Mouse (Mus musculus): ENCODE results near the gene Sptb.

GRCm38 (mm10) chr12:76577858-76578257 is 132.5 kb downstream of the Sptb start:
- TF ChIP-seq TCF12 (IDR thresholded peaks at IDR 0.05; ENCODE audit: insufficient read depth, poor library complexity, severe bottlenecking) = no peak
- TF ChIP-seq POLR2A (IDR thresholded peaks at IDR 0.05; ENCODE audit: insufficient read length, low read depth) = no peak
- no peak for TF ChIP-seq USF1 (IDR thresholded peaks at IDR 0.05; ENCODE audit: low read depth)
- TF ChIP-seq MAX (IDR thresholded peaks at IDR 0.05; ENCODE audit: low read depth) = no peak
- TF ChIP-seq CEBPB (IDR thresholded peaks at IDR 0.05; ENCODE audit: insufficient read depth, poor library complexity, severe bottlenecking) = no peak
- TF ChIP-seq REST (IDR thresholded peaks at IDR 0.05; ENCODE audit: insufficient read depth, insufficient read length) = no peak
- TF ChIP-seq MYOD1 (IDR thresholded peaks at IDR 0.05; ENCODE audit: control insufficient read depth in 1 of 3, insufficient read length in 2 of 3, low read depth in 2 of 3) = no peak
- TF ChIP-seq TCF3 (IDR thresholded peaks at IDR 0.05; ENCODE audit: insufficient read length, low read depth) = no peak
